Mouse (Mus musculus) bone marrow, adult 2 months (tissue): ENCODE data around the gene Disp1. TPM values are rescaled to one million over a fixed set of nuclear protein-coding genes. Genes with fewer than 3 reads are reported as not detected.

Experiments used
- H3K27ac ChIP-seq: fragments of 200-500 bp; 2 replicates; pipeline ENCODE4 v1.5.1; 2012; ENCODE audit warnings: low read depth, mild to moderate bottlenecking, control low read depth, inconsistent platforms, low read length; ENCODE audit not compliant: control insufficient read depth, poor library complexity, insufficient read depth
- H3K4me1 ChIP-seq: fragments of 200-500 bp; 2 replicates; pipeline ENCODE4 v1.6.1; 2011; ENCODE audit warnings: low read length; ENCODE audit not compliant: control insufficient read depth, insufficient read depth
- H3K4me3 ChIP-seq: fragments of 200-500 bp; replicated peaks from 2 replicates; pipeline ENCODE3; 2011; ENCODE audit warnings: mild to moderate bottlenecking, low read depth, low read length, control low read depth; ENCODE audit not compliant: control insufficient read depth
- CTCF ChIP-seq: fragments of 200-500 bp; IDR thresholded peaks from 2 replicates; pipeline ENCODE4 v1.5.1; 2011; ENCODE audit warnings: low read length, control low read depth; ENCODE audit not compliant: control insufficient read depth, insufficient read depth
- POLR2A ChIP-seq: fragments of 200-500 bp; IDR thresholded peaks from 2 replicates; pipeline ENCODE4 v1.6.1; 2011; ENCODE audit warnings: low read depth, mild to moderate bottlenecking, control low read depth, low read length, borderline replicate concordance; ENCODE audit not compliant: control insufficient read depth
- WGBS: fragments of 180-500 bp; shearing (Covaris S2); methylation state at CpG from one replicate; pipeline ENCODE4 v1.1.7; 2018; 5-methylcytosine and 5-hydroxymethylcytosine counted together
- polyA plus RNA-seq: library from polyadenylated mRNA; stranded (reverse); fragments of >200 nt; gene quantifications from 2 replicates; pipeline ENCODE4 v1.2.4, GENCODE M21; 2011; ENCODE audit warnings: low replicate concordance; ENCODE audit not compliant: missing spikeins, insufficient read depth, insufficient read length

Gene Disp1
- polyA plus RNA-seq, 1 experiment = 3.3 TPM

GRCm38 (mm10) chr1:183181030-183181395, 40.3 kb downstream of the Disp1 start:
- no peaks in the 10 kb centered on the region for H3K4me1 ChIP-seq
- 46% methylated on average over 2 of the region's 2 CpGs for WGBS
- no peak overlapping the region for H3K4me3 ChIP-seq
- no peak overlapping the region for H3K27ac ChIP-seq
- TF ChIP-seq CTCF (no peak), POLR2A (no peak)

- no peak overlapping the region for H3K4me3 ChIP-seq
- no peaks in the 10 kb centered on the region for H3K4me1 ChIP-seq
- WGBS = 80% methylated on average over 2 of the region's 2 CpGs
- no peak overlapping the region for H3K27ac ChIP-seq
- TF ChIP-seq CTCF = no peak
- TF ChIP-seq POLR2A = no peak
These were observed 40.9 kb downstream of the Disp1 start for GRCm38 (mm10) chr1:183180301-183181029.

GRCm38 (mm10) chr1:183179316-183179715, 42.0 kb downstream of the Disp1 start:
- Histone ChIP-seq H3K27ac (no peak overlapping the region), H3K4me1 (no peaks in the 10 kb centered on the region), H3K4me3 (no peak overlapping the region)
- 81% methylated on average over 5 of the region's 5 CpGs for WGBS
- TF ChIP-seq POLR2A (no peak), CTCF (no peak)

GRCm38 (mm10) chr1:183175236-183175635, 46.1 kb downstream of the Disp1 start:
- Histone ChIP-seq H3K27ac (no peak overlapping the region), H3K4me1 (no peaks in the 10 kb centered on the region; the same call in 1 of the 2 replicates), H3K4me3 (no peak overlapping the region)
- no peak for TF ChIP-seq CTCF
- TF ChIP-seq POLR2A = no peak
- 74% methylated on average over 8 of the region's 8 CpGs for WGBS

GRCm38 (mm10) chr1:183171095-183171494, 50.2 kb downstream of the Disp1 start:
- H3K4me3 ChIP-seq = no peak overlapping the region
- TF ChIP-seq CTCF = no peak
- TF ChIP-seq POLR2A = no peak
- H3K4me1 ChIP-seq = peaks cover 2% of the 10 kb centered on the region
- no peak overlapping the region for H3K27ac ChIP-seq
- 44% methylated on average over 5 of the region's 5 CpGs for WGBS

GRCm38 (mm10) chr1:183168465-183168864, 52.9 kb downstream of the Disp1 start:
- no peak overlapping the region for H3K4me3 ChIP-seq
- TF ChIP-seq CTCF (no peak), POLR2A (no peak)
- H3K27ac ChIP-seq = no peak overlapping the region
- WGBS = 74% methylated on average over 6 of the region's 6 CpGs
- peaks cover 2% of the 10 kb centered on the region for H3K4me1 ChIP-seq

- no peak overlapping the region for H3K27ac ChIP-seq
- no peak overlapping the region for H3K4me3 ChIP-seq
These were observed 53.5 kb downstream of the Disp1 start for GRCm38 (mm10) chr1:183167776-183168175.

GRCm38 (mm10) chr1:183166700-183167099, 54.6 kb downstream of the Disp1 start:
- WGBS = 72% methylated on average over 5 of the region's 5 CpGs
- no peak overlapping the region for H3K27ac ChIP-seq
- H3K4me3 ChIP-seq = no peak overlapping the region
- TF ChIP-seq POLR2A (no peak), CTCF (no peak)
- peaks cover 2% of the 10 kb centered on the region for H3K4me1 ChIP-seq

More at GRCm38 (mm10) chr1:183167776-183168175, 53.5 kb downstream of the Disp1 start:
- H3K4me1 ChIP-seq = peaks cover 2% of the 10 kb centered on the region
- no peak for TF ChIP-seq POLR2A
- WGBS = 24% methylated on average over 12 of the region's 12 CpGs
